ENCODE assay signal across 12 mouse cellular contexts in genomic region chr4:141570004-141570403, GRCm38 (mm10). TPM values are rescaled to one million over a fixed set of nuclear protein-coding genes. Genes with fewer than 3 reads are reported as not detected.
DNase-seq lines count a peak whose midpoint lies in the region; ATAC-seq and TF ChIP-seq lines count a peak whose summit lies in the region.
"Had no signal": no experiment of that assay in that cellular context is flagged by ENCODE, and none has a peak within 500 bp of the region (broad histone marks: within the 10 kb centered on the region; RNA-seq: fewer than 3 reads in every experiment).

No protein-coding gene starts in this region.

- intact Hi-C loops in heart, postnatal 25 days (cut with DNase I), result loop anchor here (10.0 kb wide), 1 partner anchor 295 kb away; no protein-coding TSS in a partner anchor

- H3K27ac ChIP-seq in heart, embryonic 10.5 days, result no peak overlapping the region
- H3K27ac ChIP-seq in ES-E14 (ENCODE audit: insufficient read depth, low read depth, low read length, poor library complexity, severe bottlenecking), result peak overlapping the region; percentile 97
- no peak overlapping the region for H3K27ac ChIP-seq in forebrain, embryonic 13.5 days
- H3K27ac ChIP-seq in hindbrain, embryonic 11.5 days (ENCODE audit: low read depth, low read length), result no peak overlapping the region
- H3K27ac ChIP-seq: embryonic facial prominence, embryonic 12.5 days; lung, embryonic 15.5 days; neural tube, embryonic 12.5 days had no signal

- H3K4me2 ChIP-seq in forebrain, embryonic 13.5 days, result no peak overlapping the region
- no peak overlapping the region for H3K4me2 ChIP-seq in hindbrain, embryonic 11.5 days (replicated peaks; ENCODE audit: low read depth, low read length)
- H3K4me2 ChIP-seq: embryonic facial prominence, embryonic 12.5 days; lung, embryonic 15.5 days; neural tube, embryonic 12.5 days had no signal

- ATAC-seq in forebrain, embryonic 13.5 days, result no peak
- no peak for ATAC-seq in hindbrain, embryonic 11.5 days (ENCODE audit: low FRiP score)

- DNase-seq in heart, adult 11 months, result peak; percentile 98
- DNase-seq in heart, embryonic 10.5 days (ENCODE audit: low spot score), result no peak
- peak; percentile 97 for DNase-seq in ES-E14 (ENCODE audit: low read depth, low spot score)
- peak; percentile 59 for DNase-seq in heart, postnatal 25 days (ENCODE audit: low spot score)
- DNase-seq in lung, postnatal 10 days, result peak; percentile 72
- DNase-seq in cerebellum, postnatal 4 days (ENCODE audit: low spot score in 2 of 2), result no peak
- DNase-seq in hindbrain, embryonic 11.5 days (ENCODE audit: low spot score), result no peak

- H3K4me1 ChIP-seq in heart, embryonic 10.5 days, result peaks cover 33% of the 10 kb centered on the region
- peaks cover 16 to 46% of the 10 kb centered on the region in 2 experiments for H3K4me1 ChIP-seq in ES-E14 (ENCODE audit: control insufficient read depth in 2 of 2, insufficient read depth in 2 of 2, low read length in 2 of 2, poor library complexity in 1 of 2)
- 0 out of 2 replicates have a peak, but pooled peaks cover 2% of the 10 kb centered on the region for H3K4me1 ChIP-seq in forebrain, embryonic 13.5 days
- H3K4me1 ChIP-seq in hindbrain, embryonic 11.5 days (replicated peaks; ENCODE audit: control insufficient read depth, insufficient read depth, low read length), result no peaks in the 10 kb centered on the region
- H3K4me1 ChIP-seq: neural tube, embryonic 12.5 days had no signal

- H3K4me3 ChIP-seq in heart, embryonic 10.5 days, result no peak overlapping the region
- H3K4me3 ChIP-seq in ES-E14 (ENCODE audit: insufficient read depth in 1 of 2, low read depth in 1 of 2, low read length in 2 of 2, poor library complexity in 1 of 2, severe bottlenecking in 1 of 2), result 0 out of 4 replicates have a peak overlapping the region, but pooled peaks of 1 of the 2 experiments have one; percentile 3
- H3K4me3 ChIP-seq in forebrain, embryonic 13.5 days, result no peak overlapping the region
- H3K4me3 ChIP-seq in hindbrain, embryonic 11.5 days (ENCODE audit: low read depth, low read length), result no peak overlapping the region
- H3K4me3 ChIP-seq: embryonic facial prominence, embryonic 12.5 days; lung, embryonic 15.5 days; neural tube, embryonic 12.5 days had no signal

- no peaks in the 10 kb centered on the region for H3K9me3 ChIP-seq in heart, embryonic 10.5 days
- no peaks in the 10 kb centered on the region for H3K9me3 ChIP-seq in ES-E14 (ENCODE audit: control insufficient read depth, insufficient read depth, low read depth, low read length)
- H3K9me3 ChIP-seq in forebrain, embryonic 13.5 days (replicated peaks), result no peaks in the 10 kb centered on the region
- no peaks in the 10 kb centered on the region for H3K9me3 ChIP-seq in hindbrain, embryonic 11.5 days (ENCODE audit: control insufficient read depth, low read length)
- H3K9me3 ChIP-seq: embryonic facial prominence, embryonic 12.5 days; lung, embryonic 15.5 days; neural tube, embryonic 12.5 days had no signal

- 39% methylated on average over 6 of the region's 6 CpGs for WGBS in heart, embryonic 10.5 days
- 71% methylated on average over 6 of the region's 6 CpGs for WGBS in forebrain, embryonic 13.5 days
- WGBS in hindbrain, embryonic 11.5 days, result 65% methylated on average over 6 of the region's 6 CpGs

- in situ Hi-C loops in ES-E14 (cut with MboI; ENCODE audit: low sequenced_read_pairs in 2 of 2, unreplicated experiment in 2 of 2), result no loop called here

- H3K27me3 ChIP-seq in heart, embryonic 10.5 days (ENCODE audit: insufficient read depth, poor library complexity, severe bottlenecking), result no peaks in the 10 kb centered on the region
- no peaks in the 10 kb centered on the region; the same call in 1 of the 2 replicates for H3K27me3 ChIP-seq in forebrain, embryonic 13.5 days
- no peaks in the 10 kb centered on the region for H3K27me3 ChIP-seq in hindbrain, embryonic 11.5 days (ENCODE audit: control insufficient read depth, insufficient read depth, low read length)
- H3K27me3 ChIP-seq: CH12.LX; embryonic facial prominence, embryonic 12.5 days; lung, embryonic 15.5 days; neural tube, embryonic 12.5 days had no signal

- no peaks in the 10 kb centered on the region for H3K36me3 ChIP-seq in heart, embryonic 10.5 days
- no peaks in the 10 kb centered on the region; the same call in 1 of the 2 replicates for H3K36me3 ChIP-seq in ES-E14 (ENCODE audit: control insufficient read depth, insufficient read depth, low read length, poor library complexity, severe bottlenecking)
- H3K36me3 ChIP-seq in forebrain, embryonic 13.5 days (ENCODE audit: poor library complexity, severe bottlenecking), result no peaks in the 10 kb centered on the region
- H3K36me3 ChIP-seq in hindbrain, embryonic 11.5 days (ENCODE audit: control insufficient read depth, insufficient read depth, low read length), result no peaks in the 10 kb centered on the region
- H3K36me3 ChIP-seq: embryonic facial prominence, embryonic 12.5 days; lung, embryonic 15.5 days; neural tube, embryonic 12.5 days had no signal

- peak overlapping the region; percentile 49 for H3K9ac ChIP-seq in ES-E14 (ENCODE audit: insufficient read depth, low read depth, low read length, poor library complexity, severe bottlenecking)
- H3K9ac ChIP-seq in forebrain, embryonic 13.5 days, result no peak overlapping the region
- no peak overlapping the region for H3K9ac ChIP-seq in hindbrain, embryonic 11.5 days (ENCODE audit: low read depth, low read length)
- H3K9ac ChIP-seq: embryonic facial prominence, embryonic 12.5 days; lung, embryonic 15.5 days; neural tube, embryonic 12.5 days had no signal

TF ChIP-seq in ES-E14, 5 proteins besides CTCF, POLR2A, EP300 and RAD21:
- TF ChIP-seq CHD2 (IDR thresholded peaks at IDR 0.05; ENCODE audit: low read depth, low read length) (peak; percentile 33; the same call in 1 of the 2 replicates), MAFK (IDR thresholded peaks at IDR 0.05; ENCODE audit: insufficient read depth, low read depth, low read length) (no peak)

RNA-seq across cellular contexts. Expression of gene Spen, which starts 31.6 kb away (rescaled TPM):
- polyA plus RNA-seq in heart, embryonic 10.5 days (2016; fragmentation: Nextera tagmentation; extraction: Ambion mirVana), result 6.0 and 8.4 TPM in 2 replicates
- total RNA-seq in ES-E14 (2012; rRNA removed), result 51.5 and 58.6 TPM in 2 replicates
- total RNA-seq in heart, postnatal 25 days (2021), result 10 to 100 TPM; 27.3 to 29.7 TPM
- 16.7 and 17.1 TPM in 2 replicates for polyA plus RNA-seq in forebrain, embryonic 13.5 days (2015; fragmentation: Nextera tagmentation; extraction: Ambion mirVana)
- 17.6 and 22.0 TPM in 2 replicates for polyA plus RNA-seq in hindbrain, embryonic 11.5 days (2014; fragmentation: Nextera tagmentation; extraction: Ambion mirVana)

RNA-seq across cellular contexts. Expression of gene Fblim1, which starts 35.9 kb away (rescaled TPM):
- polyA plus RNA-seq in heart, embryonic 10.5 days (2016; fragmentation: Nextera tagmentation; extraction: Ambion mirVana), result 61.9 and 62.7 TPM in 2 replicates
- 71.3 and 112 TPM in 2 replicates for total RNA-seq in ES-E14 (2012; rRNA removed)
- total RNA-seq in heart, postnatal 25 days (2021), result 100 to 1,000 TPM; 298 to 316 TPM
- polyA plus RNA-seq in forebrain, embryonic 13.5 days (2015; fragmentation: Nextera tagmentation; extraction: Ambion mirVana), result 11.1 and 13.9 TPM in 2 replicates
- polyA plus RNA-seq in hindbrain, embryonic 11.5 days (2014; fragmentation: Nextera tagmentation; extraction: Ambion mirVana), result 29.1 and 31.1 TPM in 2 replicates

RNA-seq across cellular contexts. Expression of gene Tmem82, which starts 48.4 kb away (rescaled TPM):
- polyA plus RNA-seq in heart, embryonic 10.5 days (2016; fragmentation: Nextera tagmentation; extraction: Ambion mirVana), result 0.96 and 2.4 TPM in 2 replicates
- 3.9 and 10.1 TPM in 2 replicates for total RNA-seq in ES-E14 (2012; rRNA removed)
- total RNA-seq in heart, postnatal 25 days (2021), result 10 to 100 TPM; 21.2 to 28.9 TPM
- polyA plus RNA-seq in forebrain, embryonic 13.5 days (2015; fragmentation: Nextera tagmentation; extraction: Ambion mirVana), result 0.17 TPM in 1 of 2 replicates, not detected in the other
- 0.33 and 0.52 TPM in 2 replicates for polyA plus RNA-seq in hindbrain, embryonic 11.5 days (2014; fragmentation: Nextera tagmentation; extraction: Ambion mirVana)

RNA-seq across cellular contexts. Expression of gene Slc25a34, which starts 53.6 kb away (rescaled TPM):
- 0.20 and 0.34 TPM in 2 replicates for polyA plus RNA-seq in heart, embryonic 10.5 days (2016; fragmentation: Nextera tagmentation; extraction: Ambion mirVana)
- 0.76 and 0.79 TPM in 2 replicates for total RNA-seq in ES-E14 (2012; rRNA removed)
- 100 to 1,000 TPM; 105 to 117 TPM for total RNA-seq in heart, postnatal 25 days (2021)
- 0.08 and 0.13 TPM in 2 replicates for polyA plus RNA-seq in forebrain, embryonic 13.5 days (2015; fragmentation: Nextera tagmentation; extraction: Ambion mirVana)
- polyA plus RNA-seq in hindbrain, embryonic 11.5 days (2014; fragmentation: Nextera tagmentation; extraction: Ambion mirVana), result not detected in 2 replicates
- polyA plus RNA-seq: embryonic facial prominence, embryonic 12.5 days; neural tube, embryonic 12.5 days had no signal

Comparison
In these comparisons a context has a peak if more than half of its experiments do, and no peak if none do; other contexts are left out.
1. DNase-seq: peak in heart, adult 11 months (single experiment), ES-E14 (single experiment), heart, postnatal 25 days (single experiment) and lung, postnatal 10 days (single experiment); none in heart, embryonic 10.5 days (single experiment), cerebellum, postnatal 4 days (0 of 2) and hindbrain, embryonic 11.5 days (single experiment).